Mouse (Mus musculus) midbrain, embryonic 15.5 days (tissue): Measurements from ENCODE around the gene Arhgap32. TPM values are rescaled to one million over a fixed set of nuclear protein-coding genes. Genes with fewer than 3 reads are reported as not detected.
"Not testable (repeated sequence)": the region's sequence is repeated elsewhere in the genome, so short reads cannot be mapped to it uniquely, and the experiment has no call there.

Experiments
- ATAC-seq: fragments of 200-750 bp; cut with Nextera tagmentation; replicated peaks from 2 replicates; pipeline ENCODE4 v1.8.0; 2017; ENCODE audit warnings: moderate TSS enrichment
- H3K27ac ChIP-seq: fragments of 300-500 bp; sonication (generic); 2 replicates; pipeline ENCODE4 v1.5.1; 2015; ENCODE audit warnings: mild to moderate bottlenecking, inconsistent platforms
- H3K27me3 ChIP-seq: fragments of 300-500 bp; sonication (generic); replicated peaks from 2 replicates; pipeline ENCODE4 v1.6.1; 2015; ENCODE audit warnings: inconsistent platforms
- H3K36me3 ChIP-seq: fragments of 300-500 bp; sonication (generic); replicated peaks from 2 replicates; pipeline ENCODE4 v1.6.1; 2015; ENCODE audit warnings: inconsistent platforms
- H3K4me1 ChIP-seq: fragments of 300-500 bp; sonication (generic); 2 replicates; pipeline ENCODE4 v1.6.1; 2015; ENCODE audit warnings: inconsistent platforms
- H3K4me2 ChIP-seq: fragments of 300-500 bp; sonication (generic); 2 replicates; pipeline ENCODE4 v1.6.1; 2015; ENCODE audit warnings: inconsistent platforms, mild to moderate bottlenecking, moderate library complexity
- H3K4me3 ChIP-seq: fragments of 300-500 bp; sonication (generic); 2 replicates; pipeline ENCODE4 v1.5.1; 2015; ENCODE audit warnings: mild to moderate bottlenecking, inconsistent platforms
- H3K9ac ChIP-seq: fragments of 300-500 bp; sonication (generic); 2 replicates; pipeline ENCODE4 v1.6.1; 2015; ENCODE audit warnings: mild to moderate bottlenecking, inconsistent platforms
- H3K9me3 ChIP-seq: fragments of 300-500 bp; sonication (generic); 2 replicates; pipeline ENCODE4 v1.6.1; 2016; ENCODE audit warnings: inconsistent platforms
- WGBS: fragments of 180-500 bp; shearing (Covaris S2); methylation state at CpG from one replicate; pipeline ENCODE4 v1.1.7; 2015; ENCODE audit warnings: mixed read lengths; 5-methylcytosine and 5-hydroxymethylcytosine counted together
- polyA plus RNA-seq: library from polyadenylated mRNA; unstranded; fragments of >200 nt; fragmentation: Nextera tagmentation; extraction: Ambion mirVana; gene quantifications from 2 replicates; pipeline ENCODE4 v1.2.1, GENCODE M21; 2015

The Arhgap32 gene
- polyA plus RNA-seq, 1 experiment from 2014 or later: 13.3 TPM

GRCm38 (mm10) chr9:32104670-32105069 lies 11.3 kb upstream of the Arhgap32 start:
- H3K4me3 ChIP-seq: no peak overlapping the region
- H3K9ac ChIP-seq: no peak overlapping the region
- no peaks in the 10 kb centered on the region for H3K4me1 ChIP-seq
- H3K36me3 ChIP-seq: no peaks in the 10 kb centered on the region
- no peaks in the 10 kb centered on the region for H3K27me3 ChIP-seq
- no peak overlapping the region for H3K4me2 ChIP-seq
- 82% methylated on average over 8 of the region's 8 CpGs for WGBS
- H3K27ac ChIP-seq: no peak overlapping the region
- H3K9me3 ChIP-seq: no peaks in the 10 kb centered on the region
- ATAC-seq: no peak

GRCm38 (mm10) chr9:32110376-32110775 lies 5.6 kb upstream of the Arhgap32 start:
- H3K27ac ChIP-seq: no peak overlapping the region
- H3K4me1 ChIP-seq: 0 out of 2 replicates have a peak, but pooled peaks cover 2% of the 10 kb centered on the region
- no peaks in the 10 kb centered on the region for H3K27me3 ChIP-seq
- no peak overlapping the region for H3K4me2 ChIP-seq
- 89% methylated on average over 2 of the region's 2 CpGs for WGBS
- no peaks in the 10 kb centered on the region for H3K36me3 ChIP-seq
- H3K4me3 ChIP-seq: no peak overlapping the region
- no peaks in the 10 kb centered on the region for H3K9me3 ChIP-seq
- ATAC-seq: no peak
- H3K9ac ChIP-seq: no peak overlapping the region

GRCm38 (mm10) chr9:32116272-32116671 lies 336 bp downstream of the Arhgap32 start:
- Histone ChIP-seq H3K27ac (no peak overlapping the region), H3K4me3 (no peak overlapping the region), H3K27me3 (no peaks in the 10 kb centered on the region), H3K9ac (no peak overlapping the region), H3K4me1 (0 out of 2 replicates have a peak, but pooled peaks cover 2% of the 10 kb centered on the region), H3K9me3 (no peaks in the 10 kb centered on the region), H3K4me2 (no peak overlapping the region), H3K36me3 (no peaks in the 10 kb centered on the region)
- WGBS: 91% methylated on average over 5 of the region's 5 CpGs
- ATAC-seq: no peak

GRCm38 (mm10) chr9:32117876-32118275 lies 1.9 kb downstream of the Arhgap32 start:
- H3K27ac ChIP-seq: no peak overlapping the region
- H3K9me3 ChIP-seq: no peaks in the 10 kb centered on the region
- no peaks in the 10 kb centered on the region for H3K36me3 ChIP-seq
- no peak overlapping the region for H3K4me3 ChIP-seq
- no peak for ATAC-seq
- H3K27me3 ChIP-seq: no peaks in the 10 kb centered on the region
- H3K9ac ChIP-seq: no peak overlapping the region
- 0 out of 2 replicates have a peak, but pooled peaks cover 2% of the 10 kb centered on the region for H3K4me1 ChIP-seq
- 63% methylated on average over 4 of the region's 4 CpGs for WGBS
- no peak overlapping the region for H3K4me2 ChIP-seq

GRCm38 (mm10) chr9:32118433-32118832 lies 2.5 kb downstream of the Arhgap32 start:
- no peaks in the 10 kb centered on the region for H3K36me3 ChIP-seq
- H3K27me3 ChIP-seq: no peaks in the 10 kb centered on the region
- no peaks in the 10 kb centered on the region for H3K9me3 ChIP-seq
- ATAC-seq: no peak
- H3K4me1 ChIP-seq: no peaks in the 10 kb centered on the region
- H3K4me2 ChIP-seq: no peak overlapping the region
- no peak overlapping the region for H3K9ac ChIP-seq
- no peak overlapping the region for H3K4me3 ChIP-seq
- H3K27ac ChIP-seq: no peak overlapping the region

GRCm38 (mm10) chr9:32119586-32119985 lies 3.6 kb downstream of the Arhgap32 start:
- Histone ChIP-seq H3K36me3 (no peaks in the 10 kb centered on the region), H3K4me1 (no peaks in the 10 kb centered on the region), H3K4me2 (no peak overlapping the region), H3K4me3 (no peak overlapping the region), H3K27ac (no peak overlapping the region), H3K27me3 (no peaks in the 10 kb centered on the region), H3K9me3 (no peaks in the 10 kb centered on the region), H3K9ac (no peak overlapping the region)
- ATAC-seq: no peak
- 97% methylated on average over 6 of the region's 6 CpGs for WGBS

- H3K9me3 ChIP-seq: no peaks in the 10 kb centered on the region
- no peak overlapping the region for H3K4me2 ChIP-seq
- H3K36me3 ChIP-seq: no peaks in the 10 kb centered on the region
- no peak for ATAC-seq
- H3K9ac ChIP-seq: no peak overlapping the region
- 90% methylated on average over 1 of the region's 1 CpGs for WGBS
- H3K27me3 ChIP-seq: no peaks in the 10 kb centered on the region
- H3K27ac ChIP-seq: no peak overlapping the region
- no peak overlapping the region for H3K4me3 ChIP-seq
- H3K4me1 ChIP-seq: no peaks in the 10 kb centered on the region
Observed at GRCm38 (mm10) chr9:32120162-32120561, 4.2 kb downstream of the Arhgap32 start.

GRCm38 (mm10) chr9:32121271-32121670 lies 5.3 kb downstream of the Arhgap32 start:
- H3K4me1 ChIP-seq, H3K36me3 ChIP-seq, H3K9ac ChIP-seq, H3K27ac ChIP-seq, H3K4me2 ChIP-seq, H3K4me3 ChIP-seq, ATAC-seq, H3K9me3 ChIP-seq, H3K27me3 ChIP-seq: not testable (repeated sequence)
- WGBS: 98% methylated on average over 13 of the region's 13 CpGs

GRCm38 (mm10) chr9:32136195-32136594 lies 20.3 kb downstream of the Arhgap32 start:
- H3K36me3 ChIP-seq: no peaks in the 10 kb centered on the region
- no peak overlapping the region for H3K27ac ChIP-seq
- H3K4me1 ChIP-seq: no peaks in the 10 kb centered on the region
- H3K9ac ChIP-seq: no peak overlapping the region
- no peak for ATAC-seq
- no peaks in the 10 kb centered on the region for H3K9me3 ChIP-seq
- H3K4me2 ChIP-seq: no peak overlapping the region
- no peak overlapping the region for H3K4me3 ChIP-seq
- H3K27me3 ChIP-seq: no peaks in the 10 kb centered on the region

GRCm38 (mm10) chr9:32136680-32137295 lies 20.9 kb downstream of the Arhgap32 start:
- Histone ChIP-seq H3K4me3 (no peak overlapping the region), H3K9me3 (no peaks in the 10 kb centered on the region), H3K36me3 (no peaks in the 10 kb centered on the region), H3K4me2 (no peak overlapping the region), H3K9ac (no peak overlapping the region), H3K4me1 (no peaks in the 10 kb centered on the region), H3K27me3 (no peaks in the 10 kb centered on the region), H3K27ac (no peak overlapping the region)
- ATAC-seq: no peak
- 75% methylated on average over 11 of the region's 11 CpGs for WGBS

GRCm38 (mm10) chr9:32137697-32138426 lies 21.9 kb downstream of the Arhgap32 start:
- no peak for ATAC-seq
- no peaks in the 10 kb centered on the region for H3K27me3 ChIP-seq
- H3K36me3 ChIP-seq: no peaks in the 10 kb centered on the region
- no peaks in the 10 kb centered on the region for H3K9me3 ChIP-seq
- no peak overlapping the region for H3K4me2 ChIP-seq
- H3K9ac ChIP-seq: no peak overlapping the region
- no peak overlapping the region for H3K4me3 ChIP-seq
- 76% methylated on average over 14 of the region's 14 CpGs for WGBS
- no peaks in the 10 kb centered on the region for H3K4me1 ChIP-seq
- H3K27ac ChIP-seq: no peak overlapping the region

- H3K36me3 ChIP-seq: no peaks in the 10 kb centered on the region
- no peak overlapping the region for H3K4me3 ChIP-seq
- H3K4me2 ChIP-seq: no peak overlapping the region
- H3K27ac ChIP-seq: no peak overlapping the region
- ATAC-seq: no peak
- WGBS: 95% methylated on average over 5 of the region's 5 CpGs
- H3K9ac ChIP-seq: no peak overlapping the region
- no peaks in the 10 kb centered on the region for H3K27me3 ChIP-seq
- no peaks in the 10 kb centered on the region for H3K4me1 ChIP-seq
- H3K9me3 ChIP-seq: no peaks in the 10 kb centered on the region
Observed at GRCm38 (mm10) chr9:32138616-32139015, 22.7 kb downstream of the Arhgap32 start.

- H3K27me3 ChIP-seq: no peaks in the 10 kb centered on the region
- H3K36me3 ChIP-seq: no peaks in the 10 kb centered on the region
- 76% methylated on average over 5 of the region's 5 CpGs for WGBS
- H3K4me1 ChIP-seq: no peaks in the 10 kb centered on the region
- no peak overlapping the region for H3K4me2 ChIP-seq
- no peak overlapping the region for H3K27ac ChIP-seq
- ATAC-seq: no peak
- H3K9ac ChIP-seq: no peak overlapping the region
- H3K4me3 ChIP-seq: no peak overlapping the region
- H3K9me3 ChIP-seq: no peaks in the 10 kb centered on the region
Observed at GRCm38 (mm10) chr9:32139641-32140040, 23.7 kb downstream of the Arhgap32 start.
